Mouse (Mus musculus) megakaryocyte, adult 5-6 weeks (primary cell): ENCODE results near the gene Gm11985. TPM values are rescaled to one million over a fixed set of nuclear protein-coding genes. Genes with fewer than 3 reads are reported as not detected.

ENCODE experiments used
- ATAC-seq: 2 replicates; pipeline ENCODE4 v1.8.0; 2016; ENCODE audit warnings: mild to moderate bottlenecking, inconsistent platforms; ENCODE audit not compliant: poor library complexity, severe bottlenecking
- total RNA-seq, 2 experiments: library from RNA; stranded (forward) in 1 of 2; stranded (reverse) in 1 of 2; fragments of 153-499, 151-499 nt in 1 of 2; fragments of 221-1000, 200-1000 nt in 1 of 2; gene quantifications; 2 replicates each; pipeline versions ENCODE4 v1.2.3 to v1.2.4; 2015 to 2017

Gene Gm11985
- total RNA-seq, 2 experiments from 2014 or later = not detected

DNA sequence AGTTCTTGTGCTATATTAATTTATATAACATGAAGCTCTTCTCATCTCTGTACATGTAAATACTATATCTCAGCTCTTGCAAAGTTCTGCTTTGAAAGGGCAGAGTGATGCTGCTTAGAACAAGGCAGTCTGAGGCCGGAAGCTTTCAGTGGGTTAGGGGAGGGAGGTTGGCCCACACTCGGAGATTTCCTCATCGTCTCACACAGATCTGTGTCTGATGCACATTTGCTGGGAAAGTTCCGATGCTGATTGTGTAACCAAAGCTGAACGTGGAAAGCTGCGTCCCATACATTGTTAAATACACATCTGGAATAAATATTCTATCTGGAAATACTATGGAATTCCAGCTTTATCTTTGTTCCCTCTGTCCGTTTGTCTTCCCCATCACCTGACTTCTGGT is 13.8 kb upstream of the Gm11985 start:
- ATAC-seq = no peak

DNA sequence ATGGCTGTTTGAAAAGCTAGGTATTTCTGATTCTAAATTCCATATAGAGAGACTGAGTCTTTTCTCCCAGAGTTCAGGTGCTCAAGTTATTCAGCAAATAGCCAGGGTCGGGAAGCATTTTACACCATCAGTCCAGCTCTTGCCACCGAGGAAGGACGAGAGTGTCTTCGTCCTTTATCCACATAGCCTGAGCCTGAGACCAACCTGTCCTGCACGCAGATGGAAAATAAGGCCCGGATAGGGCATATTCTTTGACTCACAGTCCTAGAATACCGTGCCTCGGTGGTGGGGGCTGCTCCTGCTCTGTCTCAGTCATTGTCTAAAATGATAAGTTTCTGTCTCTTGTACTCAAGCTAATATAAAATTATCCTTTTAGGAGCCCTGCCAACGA is 12.0 kb upstream of the Gm11985 start:
- ATAC-seq = no peak

DNA sequence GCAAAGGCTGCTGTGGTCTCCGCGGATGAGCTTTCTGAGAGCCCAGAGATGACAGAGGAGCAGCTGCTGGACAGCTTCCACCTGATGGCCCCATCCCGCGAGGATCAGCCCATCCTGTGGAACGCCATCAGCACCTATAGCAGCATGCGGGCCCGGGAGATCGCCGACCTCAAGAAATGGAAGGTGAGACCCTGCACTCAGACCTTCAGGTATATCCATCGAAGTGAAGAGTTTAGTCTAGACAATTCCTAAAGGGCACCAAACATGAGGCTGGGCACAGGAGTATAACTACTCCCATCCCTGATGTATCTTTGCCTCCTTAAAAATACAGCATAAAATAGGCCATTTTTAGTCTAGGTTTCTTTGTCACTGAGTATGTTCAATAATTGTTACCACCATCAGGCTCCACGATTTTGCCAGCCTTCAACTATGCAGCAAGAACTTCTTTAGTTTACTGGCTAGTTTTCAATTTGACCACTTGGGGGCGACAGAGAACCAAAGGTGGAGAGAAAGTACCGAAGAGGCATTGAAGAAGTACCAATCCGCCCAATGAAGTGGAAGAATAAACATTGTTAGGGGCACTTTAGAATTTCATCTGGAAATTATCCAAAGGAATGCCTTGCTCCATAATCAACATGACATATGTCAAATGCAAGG is 11.5 kb upstream of the Gm11985 start:
- ATAC-seq = no peak

DNA sequence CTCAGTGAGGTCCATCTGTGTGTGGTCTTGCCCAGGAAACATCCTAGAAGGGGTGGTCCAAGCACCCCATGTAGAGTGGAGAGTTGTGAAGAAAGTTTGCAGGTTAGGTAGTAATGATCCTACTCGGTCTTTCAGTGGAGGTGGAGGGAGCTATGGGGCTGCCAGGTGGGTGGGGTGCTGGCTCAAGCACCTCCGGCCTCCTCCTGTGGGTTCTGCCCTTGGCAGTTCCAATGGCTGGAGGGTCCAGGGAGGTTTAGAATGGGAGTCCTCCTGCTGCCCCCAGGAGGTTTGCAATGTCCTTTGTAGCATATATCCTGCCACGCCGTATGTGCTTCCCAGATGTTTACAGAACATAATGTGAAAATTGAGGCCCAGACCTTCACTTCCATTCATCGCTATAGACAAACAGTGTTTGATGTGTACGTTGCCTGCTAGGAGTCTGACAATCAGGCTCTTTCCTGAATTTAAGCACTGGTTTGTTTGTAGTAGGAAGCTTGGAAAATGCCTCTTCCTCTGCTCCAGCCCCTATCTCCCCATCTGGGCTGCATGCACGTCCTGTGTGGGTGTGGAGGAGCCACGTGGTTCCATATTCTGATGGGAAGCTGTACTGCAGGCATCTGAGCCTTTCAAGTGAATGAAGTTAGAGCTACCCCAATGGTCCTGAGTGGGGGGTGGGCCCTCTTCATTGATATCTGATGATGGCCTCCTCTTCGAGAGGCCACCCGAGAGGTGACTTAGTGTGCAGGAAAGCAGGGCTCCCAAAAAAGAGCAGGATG is 10.3 kb upstream of the Gm11985 start:
- no peak for ATAC-seq

DNA sequence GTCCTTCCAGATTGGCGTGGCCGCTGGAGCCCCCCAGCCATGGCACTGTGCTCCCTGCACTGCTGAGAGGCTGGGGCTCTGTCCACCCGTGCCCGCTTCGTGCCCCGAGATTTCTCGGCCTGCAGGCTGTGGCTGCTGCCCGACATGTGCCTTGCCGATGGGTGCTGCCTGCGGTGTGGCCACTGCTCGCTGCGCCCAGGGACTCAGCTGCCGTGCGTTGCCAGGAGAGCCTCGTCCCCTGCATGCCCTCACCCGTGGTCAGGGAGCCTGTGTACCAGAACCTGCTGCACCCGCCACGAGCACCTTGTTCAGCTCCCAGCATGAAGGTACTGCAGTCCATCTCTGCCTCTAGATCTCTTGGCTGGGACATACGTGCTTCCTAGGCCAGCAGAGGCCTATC is 9.6 kb upstream of the Gm11985 start:
- no peak for ATAC-seq

DNA sequence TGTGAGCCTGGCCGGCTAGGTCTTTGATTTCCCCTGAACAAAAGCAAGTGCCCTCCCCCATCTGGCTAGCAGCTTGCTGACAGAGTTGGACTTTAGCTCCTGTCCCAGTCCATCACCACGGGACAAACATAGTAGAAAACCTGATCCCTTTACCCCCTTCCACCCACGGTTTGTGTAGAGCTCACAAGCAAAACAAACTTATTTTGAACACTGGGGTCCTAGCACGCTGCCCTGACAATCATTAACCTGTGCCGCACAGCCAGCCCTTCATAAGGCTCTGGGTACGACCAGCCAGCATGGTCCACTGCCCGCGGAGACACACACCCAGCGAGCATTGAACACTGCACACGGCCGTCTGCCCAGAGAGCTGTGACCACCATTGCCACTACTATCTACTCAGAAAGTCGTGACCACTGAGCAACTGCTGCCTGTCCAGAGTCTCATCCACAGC is 9.1 kb upstream of the Gm11985 start, which contains the start of gene Igfbp1:
TSS of gene Igfbp1 (plus strand) at position 292 of the 451 bp plus-strand sequence.
- no peak for ATAC-seq

DNA sequence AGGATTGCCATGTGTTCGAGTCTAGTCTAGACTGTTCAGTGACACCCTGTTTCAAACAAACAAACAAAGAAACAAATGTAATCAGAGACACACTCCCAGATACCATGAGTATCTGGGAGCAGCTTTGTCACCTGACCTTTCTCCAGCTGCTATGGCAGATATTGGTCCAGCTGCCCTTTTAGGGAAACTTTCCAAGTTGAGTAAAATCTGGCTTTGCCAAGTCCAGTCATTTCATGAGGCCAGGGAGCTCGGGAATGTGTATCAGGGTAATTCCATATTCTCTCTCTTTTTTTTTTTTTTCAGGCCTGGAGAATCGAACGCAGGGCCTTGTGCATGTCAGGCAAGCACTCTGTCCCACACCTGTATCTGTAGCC is 6.9 kb upstream of the Gm11985 start:
- ATAC-seq = no peak

DNA sequence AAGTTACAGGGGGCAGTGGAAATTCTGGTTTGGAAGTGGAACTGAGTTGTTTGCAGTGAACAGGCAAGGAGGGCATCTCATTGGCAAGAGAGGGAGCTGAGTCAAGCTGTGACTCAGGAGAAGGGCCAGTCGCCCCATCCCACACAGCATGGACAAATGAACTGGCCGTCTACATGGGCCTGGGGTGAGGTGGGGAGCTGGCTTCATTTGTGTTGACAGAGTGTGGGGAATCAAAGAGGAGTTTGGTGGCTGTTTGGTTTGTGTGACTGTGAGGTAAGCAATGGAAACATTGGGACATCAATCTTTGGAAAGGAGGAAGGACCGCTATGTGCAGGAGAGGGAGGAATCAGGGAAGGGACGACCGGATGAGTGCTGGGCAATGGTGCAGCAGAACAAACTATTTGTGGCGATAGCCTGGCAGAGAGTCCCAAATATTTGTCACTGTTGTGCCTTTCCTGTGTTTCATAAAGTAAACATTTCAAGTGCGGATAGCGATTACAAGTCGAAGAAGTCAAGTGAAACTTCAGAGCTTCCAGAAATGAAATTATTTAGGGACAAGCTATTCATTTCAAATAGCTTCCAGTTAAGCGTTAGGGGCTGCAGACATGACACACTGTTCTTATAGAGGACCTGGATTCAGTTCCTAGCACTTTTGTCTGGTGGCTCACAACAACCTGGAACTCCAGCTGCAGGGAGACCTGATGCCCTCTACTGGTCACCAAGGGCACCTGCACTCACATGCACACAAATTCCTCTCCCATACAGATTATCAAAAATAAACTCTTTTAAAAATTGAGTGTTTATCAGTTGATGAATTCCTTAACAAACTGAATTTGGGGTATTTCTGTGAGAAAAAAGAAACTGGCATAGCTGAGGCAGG is 6.3 kb upstream of the Gm11985 start:
- no peak for ATAC-seq

DNA sequence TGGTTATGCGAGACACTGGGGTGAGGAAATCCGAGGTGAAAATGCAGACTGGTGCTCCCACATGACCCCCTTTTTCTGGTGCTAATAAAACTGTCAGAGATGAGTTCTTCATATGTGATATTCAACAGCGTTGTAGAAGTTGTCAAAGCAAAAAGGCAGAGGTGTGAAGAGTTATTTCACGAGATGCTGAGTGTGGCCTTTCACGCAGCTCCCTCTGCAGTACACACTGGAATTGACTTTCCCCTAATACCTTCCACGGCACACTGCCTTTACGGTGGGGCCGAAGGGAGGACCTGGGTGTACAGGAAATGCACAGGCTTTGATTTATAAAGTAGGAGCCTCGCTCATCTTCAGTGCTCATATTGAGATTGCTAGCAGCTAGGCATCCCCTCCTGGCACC is 4.8 kb upstream of the Gm11985 start:
- no peak for ATAC-seq

DNA sequence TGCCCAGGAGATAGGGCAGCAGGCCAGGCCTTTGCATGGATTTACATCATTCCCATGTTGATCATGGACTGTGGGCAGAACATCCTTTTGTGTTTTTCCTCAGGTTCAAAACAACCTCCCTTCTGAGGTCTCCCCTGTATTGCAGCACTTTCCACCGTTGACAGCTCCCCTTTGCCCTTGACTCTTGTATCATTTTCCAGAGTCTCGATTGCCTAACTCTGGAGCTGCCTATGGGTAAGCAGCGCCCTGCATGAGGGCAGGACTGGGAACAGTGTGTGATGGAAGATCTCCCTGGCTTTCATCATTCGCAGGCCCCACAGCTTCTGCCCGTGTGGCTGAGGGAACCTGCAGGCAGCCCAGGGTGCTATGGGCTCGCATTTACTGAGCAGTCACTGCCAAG is 4.3 kb upstream of the Gm11985 start:
- no peak for ATAC-seq

DNA sequence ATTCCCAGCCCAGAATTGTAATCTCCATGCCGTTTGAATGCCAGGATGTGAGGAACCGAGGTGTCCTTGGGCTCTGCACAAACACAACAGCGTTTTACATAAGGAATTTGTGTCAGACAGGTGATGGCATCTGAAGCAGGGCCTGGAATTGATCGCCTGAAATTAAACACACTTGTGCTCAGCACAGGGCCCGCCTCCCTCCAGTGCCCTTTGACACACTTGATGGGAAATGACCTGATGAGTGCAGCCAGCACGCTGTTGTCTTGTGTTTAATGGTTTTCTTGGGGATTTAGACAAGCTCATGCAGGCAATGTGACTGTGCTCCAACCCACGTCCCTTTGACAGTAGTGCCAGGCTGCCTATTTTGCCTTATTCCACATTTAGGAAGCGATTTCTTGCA is 897 bp downstream of the Gm11985 start:
- no peak for ATAC-seq

DNA sequence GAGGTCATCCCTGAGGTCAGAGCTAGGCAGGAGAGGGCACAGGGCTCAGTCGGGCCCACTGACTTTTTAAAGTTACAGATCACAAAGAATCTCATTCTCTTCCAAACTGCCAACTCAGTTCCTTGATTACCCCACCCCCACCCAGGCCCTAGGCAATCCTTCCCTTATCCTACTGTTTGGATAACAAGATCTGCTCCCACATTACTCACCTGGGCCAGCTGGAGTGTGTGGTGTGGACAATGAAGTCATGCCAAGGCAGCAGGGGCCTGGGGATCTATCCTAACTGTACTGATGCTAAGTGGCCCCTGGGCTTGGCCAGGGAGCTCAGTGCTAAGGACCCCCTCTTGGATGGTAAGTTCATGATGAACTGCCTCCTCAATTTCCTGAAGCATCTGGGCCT is 3.9 kb downstream of the Gm11985 start:
- ATAC-seq = no peak

DNA sequence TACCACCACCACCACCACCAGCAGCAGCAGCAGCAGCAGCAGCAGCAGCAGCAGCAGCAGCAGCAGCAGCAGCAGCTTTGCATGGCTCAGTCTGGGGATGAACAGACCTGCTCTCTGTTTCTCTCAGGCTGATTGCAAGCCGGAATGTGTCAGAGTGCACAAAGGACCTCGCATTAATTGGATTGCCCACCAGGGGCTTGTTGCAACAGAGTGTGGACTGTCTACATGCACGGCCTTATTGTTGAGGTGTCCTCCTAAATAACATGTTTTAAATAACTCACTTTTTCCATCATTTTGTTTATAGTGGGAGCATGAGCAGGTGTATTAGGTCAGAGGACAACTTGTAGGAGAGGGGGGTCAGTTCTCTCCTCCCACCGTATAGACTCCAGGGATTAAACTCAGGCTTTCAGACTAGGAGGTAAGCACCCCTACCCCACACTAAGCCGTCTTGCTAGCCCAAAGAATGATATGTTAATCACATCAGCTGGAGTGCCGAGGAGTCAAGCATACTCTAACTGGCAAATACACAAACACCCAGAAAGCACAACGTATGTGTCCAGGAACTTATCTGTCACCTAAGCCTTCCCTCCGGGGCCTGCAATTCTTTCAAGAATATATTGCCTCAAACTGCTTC is 5.8 kb downstream of the Gm11985 start:
- ATAC-seq = no peak

DNA sequence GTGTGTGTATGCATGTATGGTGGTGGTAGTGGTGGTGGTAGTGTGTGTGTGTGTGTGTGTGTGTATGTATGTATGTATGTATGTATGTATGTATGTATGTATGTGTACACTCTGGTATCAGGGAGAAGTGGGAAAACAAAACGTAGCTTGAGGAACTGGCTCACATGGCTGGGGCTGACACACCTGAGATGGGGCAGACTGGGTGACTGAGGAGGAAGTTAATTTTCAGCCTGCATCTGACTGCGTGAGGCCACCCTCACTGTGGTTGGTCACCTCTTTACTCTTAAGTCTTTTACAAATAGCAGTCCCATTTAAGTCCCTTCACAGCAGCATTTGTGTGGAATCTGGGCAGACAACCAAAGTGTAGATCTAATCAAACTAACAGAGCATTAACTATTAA is 9.1 kb downstream of the Gm11985 start:
- ATAC-seq = no peak

DNA sequence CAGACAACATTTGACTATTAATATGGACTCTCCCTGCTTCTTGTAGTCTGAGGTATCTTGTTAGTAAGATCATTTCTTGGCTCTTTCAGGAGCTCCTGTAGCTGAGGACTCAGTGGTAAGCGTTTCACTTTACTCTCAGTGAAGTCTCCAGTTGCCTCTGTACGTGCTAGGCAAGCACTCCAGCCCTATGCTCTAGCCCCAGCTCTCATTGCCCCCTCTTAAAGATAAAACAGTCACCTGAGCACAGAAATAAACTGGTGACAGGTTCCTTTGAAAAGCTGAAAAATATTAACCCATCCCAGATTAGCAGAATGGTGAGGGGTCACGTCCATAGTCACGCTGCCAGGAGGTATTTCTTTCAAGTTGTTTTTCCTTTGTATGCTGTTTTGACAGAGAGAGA is 9.6 kb downstream of the Gm11985 start:
- ATAC-seq = no peak

DNA sequence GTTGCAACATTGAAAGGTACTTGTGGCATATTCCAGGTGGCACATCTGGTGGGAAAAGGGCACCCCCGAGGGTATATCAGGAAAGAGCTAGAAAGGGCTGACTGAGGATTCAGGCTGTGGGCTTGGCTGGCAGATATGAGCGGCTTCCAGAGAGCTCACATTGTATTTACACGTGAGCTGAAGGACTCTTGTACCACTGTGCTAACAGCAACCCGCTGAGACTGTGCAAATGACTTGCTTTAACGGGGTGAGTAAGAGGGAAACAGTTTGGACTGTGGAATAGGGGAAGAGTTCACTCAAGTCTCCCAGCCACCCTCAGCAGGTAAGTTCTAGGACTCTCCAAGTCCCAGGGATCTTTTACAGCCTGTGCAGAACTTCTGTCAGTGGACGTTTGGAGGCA is 14.7 kb downstream of the Gm11985 start:
- no peak for ATAC-seq

DNA sequence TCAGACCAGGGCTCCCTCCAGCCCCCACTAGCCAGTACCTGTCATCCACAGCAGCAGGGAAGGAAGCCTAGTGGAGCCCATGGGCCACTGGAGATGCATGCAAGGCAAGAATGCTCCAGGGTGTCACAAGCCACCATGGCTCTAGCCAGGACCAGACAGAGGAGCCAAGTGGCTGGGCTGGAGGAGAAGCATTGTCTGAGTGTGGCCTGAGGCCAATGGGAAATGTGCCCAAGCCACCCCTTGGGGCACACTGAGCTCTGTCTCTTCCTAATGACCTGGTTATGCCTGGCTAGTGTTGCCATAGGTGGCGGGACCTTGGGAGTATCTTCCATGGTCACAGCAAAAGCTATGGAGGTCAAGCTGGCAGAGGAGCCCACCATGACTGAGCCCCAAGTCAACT is 18.7 kb downstream of the Gm11985 start:
- ATAC-seq = no peak

DNA sequence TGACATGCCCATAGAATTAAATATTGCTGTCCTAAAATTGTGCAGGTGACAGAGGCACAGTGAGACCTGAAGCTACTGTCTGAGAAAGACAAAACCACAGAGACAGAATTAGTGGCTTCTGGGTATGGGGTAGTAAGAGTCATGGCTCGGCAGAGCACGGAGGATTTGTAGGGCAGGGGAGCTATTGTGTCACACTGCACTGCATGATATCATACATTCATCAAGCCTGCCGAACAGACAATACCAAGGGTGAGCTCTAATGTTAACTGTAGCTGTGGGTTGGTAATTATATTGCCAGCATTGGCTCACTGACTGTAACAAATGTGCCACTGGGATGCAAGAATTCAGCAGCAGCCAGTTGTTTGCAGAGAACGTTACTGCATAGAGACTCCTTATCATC is 24.0 kb downstream of the Gm11985 start:
- ATAC-seq = no peak

DNA sequence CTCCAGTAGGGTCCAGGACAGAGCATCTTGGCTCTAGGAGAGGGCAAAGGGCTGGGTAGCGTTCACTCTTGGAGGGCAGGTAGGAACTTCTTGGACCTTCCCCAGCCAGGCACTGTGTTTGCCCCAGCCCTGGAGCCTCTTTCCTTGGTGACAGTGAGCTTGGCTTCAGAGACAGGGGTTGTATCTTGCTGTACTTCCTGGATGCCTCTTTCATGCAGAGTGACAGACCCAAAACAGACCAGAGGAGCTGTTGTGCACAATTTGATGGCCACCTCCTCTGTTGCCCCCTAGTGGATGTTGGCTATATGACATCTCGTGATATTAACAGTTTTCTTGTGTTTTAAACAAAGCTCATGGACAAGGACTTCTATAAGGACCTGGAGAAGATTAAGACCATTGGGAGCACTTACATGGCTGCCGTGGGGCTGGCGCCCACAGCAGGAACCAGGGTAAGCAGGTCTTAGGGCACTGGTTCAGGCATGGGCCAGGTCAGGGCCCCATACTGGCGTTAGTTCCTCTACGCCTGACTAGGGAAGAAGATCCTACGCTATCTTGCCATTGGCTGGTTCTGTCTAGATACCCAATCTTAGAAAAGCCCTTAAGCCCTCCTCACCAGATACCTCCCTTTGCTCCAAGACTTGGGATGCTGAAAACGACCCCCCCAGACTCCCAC is 26.7 kb downstream of the Gm11985 start:
- no peak for ATAC-seq

DNA sequence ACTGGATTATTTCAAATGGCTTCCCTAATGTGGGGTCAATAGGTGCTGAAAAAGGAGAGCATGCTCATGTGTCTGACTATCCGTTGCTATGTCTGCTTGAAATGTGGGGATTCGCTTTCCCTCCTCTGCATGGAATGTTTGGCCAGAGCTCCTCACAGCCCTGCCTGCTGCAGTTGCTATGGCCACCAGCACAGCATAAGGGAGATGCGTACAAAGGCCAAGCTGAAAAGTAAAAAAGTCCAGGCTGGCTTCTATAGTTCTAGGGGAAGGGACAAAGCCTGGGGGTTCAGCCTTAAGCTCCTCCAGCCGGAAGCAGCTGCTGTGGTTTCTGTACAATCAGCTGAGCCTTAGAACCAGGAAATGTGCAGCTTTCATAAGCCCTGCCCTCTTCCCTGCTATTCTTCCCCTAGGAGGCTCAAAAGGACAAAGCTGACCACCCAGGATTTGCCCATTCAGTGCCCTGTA is 27.7 kb downstream of the Gm11985 start:
- no peak for ATAC-seq
